Mouse (Mus musculus): ENCODE measurements around the gene Ptpn4. TPM values are rescaled to one million over a fixed set of nuclear protein-coding genes. Genes with fewer than 3 reads are reported as not detected.

Gene Ptpn4
- total and polyA plus RNA-seq, 3 experiments, result 6.2 to 527 (median 9.5) TPM

DNA sequence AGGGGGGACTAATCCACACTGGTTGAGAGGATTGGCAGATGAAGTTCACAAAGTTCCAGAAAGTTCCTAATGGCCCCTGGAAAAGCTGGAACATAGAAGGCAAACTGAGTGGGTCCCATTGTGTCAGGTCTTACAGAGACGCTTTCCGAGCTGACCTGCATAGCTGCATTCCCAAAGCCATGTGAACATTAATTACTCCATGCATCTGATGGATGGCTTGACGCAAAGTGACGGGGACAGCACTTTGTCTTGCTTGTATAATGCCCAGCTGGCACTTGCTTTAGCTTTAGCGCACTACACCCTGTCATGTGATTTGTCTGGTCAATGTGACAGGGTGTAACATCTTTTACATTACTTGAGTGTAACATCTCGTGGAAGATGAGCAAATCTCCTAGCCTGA is 27.9 kb upstream of the Ptpn4 start:
- TF ChIP-seq SMC3 (IDR thresholded peaks at IDR 0.05; ENCODE audit: low read depth, low read length) (no peak), CHD2 (IDR thresholded peaks at IDR 0.05; ENCODE audit: low read length) (no peak), GABPA (IDR thresholded peaks at IDR 0.05; ENCODE audit: low read depth, low read length) (no peak), MAX (IDR thresholded peaks at IDR 0.05; ENCODE audit: low read length) (no peak), MYC (IDR thresholded peaks at IDR 0.05; ENCODE audit: low read depth, low read length) (no peak), ETS1 (IDR thresholded peaks at IDR 0.05; ENCODE audit: low read depth, low read length) (no peak), ZNF384 (IDR thresholded peaks at IDR 0.05; ENCODE audit: low read depth, low read length) (no peak)
- H3K27me3 ChIP-seq (ENCODE audit: control insufficient read depth in 1 of 2, insufficient read depth in 2 of 2, low read length in 2 of 2), result peaks cover 0 to 5% of the 10 kb centered on the region in 2 experiments; a peak in 2 of 4 replicates
- no peaks in the 10 kb centered on the region for H3K4me1 ChIP-seq (ENCODE audit: control insufficient read depth in 1 of 2, insufficient read depth in 2 of 2, low read length in 2 of 2)
- H3K4me3 ChIP-seq (ENCODE audit: control insufficient read depth in 1 of 2, insufficient read depth in 1 of 2, low read depth in 2 of 2, low read length in 2 of 2), result no peak overlapping the region
- no peak overlapping the region for H3K27ac ChIP-seq (ENCODE audit: control insufficient read depth, low read depth, low read length)
- H3K36me3 ChIP-seq (ENCODE audit: control insufficient read depth in 1 of 2, insufficient read depth in 2 of 2, low read length in 2 of 2), result no peaks in the 10 kb centered on the region
- DNase-seq (ENCODE audit: low read depth, low spot score), result no peak
- no peaks in the 10 kb centered on the region for H3K79me2 ChIP-seq (ENCODE audit: control insufficient read depth, insufficient read depth, low read length, poor library complexity)
- no peak overlapping the region for H3K9ac ChIP-seq (ENCODE audit: control insufficient read depth, low read depth, low read length, poor library complexity, severe bottlenecking)
- no peaks in the 10 kb centered on the region for H3K9me3 ChIP-seq (replicated peaks; ENCODE audit: insufficient read depth, low read length)

- TF ChIP-seq CTCF (IDR thresholded peaks at IDR 0.05 in 2 of 3, conservative IDR thresholded peaks at IDR 0.05 in 1 of 3; ENCODE audit: control insufficient read depth in 1 of 3, insufficient read depth in 1 of 3, low read depth in 2 of 3, low read length in 3 of 3, poor library complexity in 1 of 3, severe bottlenecking in 1 of 3) (no peak), ZKSCAN1 (IDR thresholded peaks at IDR 0.05; ENCODE audit: low read depth, low read length) (no peak), RAD21 (IDR thresholded peaks at IDR 0.05; ENCODE audit: low read depth, low read length) (no peak), SMC3 (IDR thresholded peaks at IDR 0.05; ENCODE audit: low read depth, low read length) (no peak), JUND (IDR thresholded peaks at IDR 0.05; ENCODE audit: low read depth, low read length) (no peak), USF1 (IDR thresholded peaks at IDR 0.05; ENCODE audit: low read depth, low read length) (no peak), E2F4 (IDR thresholded peaks at IDR 0.05; ENCODE audit: borderline replicate concordance, low read depth, low read length) (no peak), EP300 (IDR thresholded peaks at IDR 0.05; ENCODE audit: low read depth in 1 of 2, low read length in 2 of 2) (no peak), CHD2 (IDR thresholded peaks at IDR 0.05; ENCODE audit: low read length) (no peak), MAFK (IDR thresholded peaks at IDR 0.05; ENCODE audit: borderline replicate concordance, low read depth, low read length) (no peak), ELF1 (IDR thresholded peaks at IDR 0.05; ENCODE audit: low read depth, low read length) (no peak), MYB (IDR thresholded peaks at IDR 0.05; ENCODE audit: low read depth, low read length) (no peak), TBP (IDR thresholded peaks at IDR 0.05; ENCODE audit: low read depth, low read length) (no peak)
- H3K9me3 ChIP-seq (replicated peaks; ENCODE audit: insufficient read depth, low read length), result no peaks in the 10 kb centered on the region
- no peak overlapping the region for H3K9ac ChIP-seq (ENCODE audit: control insufficient read depth, low read depth, low read length, poor library complexity, severe bottlenecking)
- H3K4me1 ChIP-seq (ENCODE audit: control insufficient read depth in 1 of 2, insufficient read depth in 2 of 2, low read length in 2 of 2), result no peaks in the 10 kb centered on the region
- peaks cover 0 to 3% of the 10 kb centered on the region in 2 experiments; a peak in 1 of 4 replicates for H3K27me3 ChIP-seq (ENCODE audit: control insufficient read depth in 1 of 2, insufficient read depth in 2 of 2, low read length in 2 of 2)
- H3K36me3 ChIP-seq (ENCODE audit: control insufficient read depth in 1 of 2, insufficient read depth in 2 of 2, low read length in 2 of 2), result no peaks in the 10 kb centered on the region
- no peaks in the 10 kb centered on the region for H3K79me2 ChIP-seq (ENCODE audit: control insufficient read depth, insufficient read depth, low read length, poor library complexity)
- no peak overlapping the region for H3K4me3 ChIP-seq (ENCODE audit: control insufficient read depth in 1 of 2, insufficient read depth in 1 of 2, low read depth in 2 of 2, low read length in 2 of 2)
- DNase-seq (ENCODE audit: low read depth, low spot score), result no peak
- no peak overlapping the region for H3K27ac ChIP-seq (ENCODE audit: control insufficient read depth, low read depth, low read length)
Observed at GRCm38 (mm10) chr1:119863507-119864296, 26.3 kb upstream of the Ptpn4 start.

Measured in MEL (cell line).